Mouse (Mus musculus): ENCODE results near the gene Srsf10.

Srsf10 gene

GRCm38 (mm10) chr4:135913433-135913832 lies 57.9 kb downstream of the Srsf10 start:
- no peak for DNase-seq (ENCODE audit: low read depth, low spot score)

- no peak for DNase-seq (ENCODE audit: low read depth, low spot score)
Measured at GRCm38 (mm10) chr4:135918635-135919279, 63.2 kb downstream of the Srsf10 start.

GRCm38 (mm10) chr4:135919280-135919639 lies 63.7 kb downstream of the Srsf10 start:
- no peak for DNase-seq (ENCODE audit: low read depth, low spot score)
